Mouse (Mus musculus) MEL-GATA-1-ER (cell line): ENCODE results near the gene Nhsl2.
A peak's percentile ranks its signal among the peaks of the same experiment; 100 is the strongest.
"Not testable (repeated sequence)": the region's sequence is repeated elsewhere in the genome, so short reads cannot be mapped to it uniquely, and the experiment has no call there.

Experiments
- DNase-seq: peaks from one replicate; pipeline ENCODE4 v3.0.0-alpha.2; 2012; ENCODE audit warnings: low read depth; ENCODE audit errors: extremely low read depth

Gene Nhsl2

GRCm38 (mm10) chrX:102081573-102082279 is 232.5 kb downstream of the Nhsl2 start:
- no peak for DNase-seq

DNA sequence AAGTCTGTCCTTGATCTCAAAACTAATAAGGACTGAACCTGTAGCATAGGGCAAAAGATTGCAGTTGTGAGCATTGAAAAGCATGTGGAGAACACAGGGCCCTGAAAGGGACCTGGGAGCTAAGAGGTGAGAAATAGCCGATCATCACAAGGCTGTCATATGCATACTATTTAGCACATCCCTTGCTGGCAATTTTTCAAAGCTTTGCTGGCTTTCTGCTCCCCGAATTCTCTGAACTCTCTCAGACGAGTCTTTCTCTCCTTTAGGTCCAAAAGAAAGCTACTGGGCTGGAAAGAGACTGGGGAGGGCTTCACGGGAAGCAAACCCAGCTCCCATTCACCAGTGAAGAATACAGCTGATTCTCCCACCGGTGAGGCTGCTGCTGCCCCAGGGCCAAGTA is 233.2 kb downstream of the Nhsl2 start:
- no peak for DNase-seq

- no peak for DNase-seq
These were observed 236.7 kb downstream of the Nhsl2 start for GRCm38 (mm10) chrX:102085798-102086443.

- DNase-seq = no peak
These were observed 241.4 kb downstream of the Nhsl2 start for GRCm38 (mm10) chrX:102090605-102091004.

DNA sequence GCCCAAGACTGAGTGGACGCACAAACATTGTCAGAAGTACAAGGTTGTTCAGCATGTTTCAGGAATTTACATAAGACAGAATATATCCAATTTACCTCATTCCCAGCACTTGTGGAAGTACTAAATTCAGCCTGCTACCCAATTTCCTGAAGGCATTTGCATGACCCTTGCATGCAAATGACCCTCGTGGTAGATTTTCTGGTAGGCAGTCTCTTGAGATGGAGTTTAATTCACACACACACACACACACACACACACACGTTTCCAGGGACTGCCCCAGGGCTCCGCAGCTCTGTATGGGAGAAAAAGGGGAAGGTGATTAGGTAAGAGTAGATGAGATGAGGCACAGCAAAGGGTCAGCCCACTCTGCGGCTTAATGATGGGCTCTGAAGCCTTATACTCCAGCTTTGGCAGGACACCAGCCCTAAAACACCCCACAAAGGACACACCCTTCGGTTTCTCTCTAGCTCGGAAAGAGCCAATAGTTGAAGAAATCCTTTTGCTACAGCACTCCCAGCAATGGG is 245.3 kb downstream of the Nhsl2 start:
- DNase-seq = no peak

DNA sequence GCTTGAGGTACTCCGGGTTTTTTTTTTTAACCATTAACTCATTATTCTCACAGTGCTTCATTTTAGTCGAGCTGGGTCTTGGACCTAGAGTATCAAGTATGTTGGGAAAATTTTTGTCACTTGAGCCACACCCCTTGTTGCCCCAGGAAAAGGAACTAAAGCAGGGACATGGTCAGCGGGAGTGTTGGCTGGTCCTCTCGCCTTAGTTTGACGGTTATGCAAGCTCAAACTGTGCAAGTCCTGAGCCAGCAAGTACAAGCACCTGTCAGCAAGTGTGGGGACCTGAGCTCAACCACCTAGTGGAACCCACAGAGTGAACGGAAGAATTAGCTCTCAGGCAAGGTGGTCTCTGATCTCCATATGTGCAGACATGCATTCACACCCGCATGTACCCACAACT is 252.7 kb downstream of the Nhsl2 start:
- DNase-seq = no peak

- DNase-seq = not testable (repeated sequence)
These were observed 254.6 kb downstream of the Nhsl2 start for GRCm38 (mm10) chrX:102103830-102104229.

DNA sequence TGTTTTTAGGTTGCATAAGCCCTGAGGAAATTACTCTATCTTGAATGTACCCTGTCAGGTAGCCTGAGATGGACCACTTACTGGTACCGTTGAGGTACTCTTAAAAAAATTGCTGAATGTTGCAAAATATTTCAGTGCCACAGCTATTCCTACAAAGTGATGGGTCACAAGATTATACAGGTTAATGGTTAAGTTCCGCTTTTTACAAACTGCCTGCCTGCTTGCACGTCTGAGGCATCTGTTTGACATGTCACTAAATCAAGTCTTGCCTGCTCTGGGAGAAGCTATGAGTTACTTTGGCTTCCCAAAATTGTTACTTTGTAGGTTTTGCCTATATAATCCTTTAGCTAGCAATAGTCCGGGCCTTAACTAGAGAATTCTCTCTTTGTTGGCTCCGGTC is 260.2 kb downstream of the Nhsl2 start:
- DNase-seq = peak; percentile 26

- no peak for DNase-seq
These were observed 266.5 kb downstream of the Nhsl2 start for GRCm38 (mm10) chrX:102115676-102116075.

- peak; percentile 100 for DNase-seq
These were observed 270.1 kb downstream of the Nhsl2 start, which contains the start of gene Pin4 for GRCm38 (mm10) chrX:102119042-102119864. Pin4 (plus strand) TSS chrX:102119447.

GRCm38 (mm10) chrX:102121321-102121720 is 272.1 kb downstream of the Nhsl2 start:
- no peak for DNase-seq

DNA sequence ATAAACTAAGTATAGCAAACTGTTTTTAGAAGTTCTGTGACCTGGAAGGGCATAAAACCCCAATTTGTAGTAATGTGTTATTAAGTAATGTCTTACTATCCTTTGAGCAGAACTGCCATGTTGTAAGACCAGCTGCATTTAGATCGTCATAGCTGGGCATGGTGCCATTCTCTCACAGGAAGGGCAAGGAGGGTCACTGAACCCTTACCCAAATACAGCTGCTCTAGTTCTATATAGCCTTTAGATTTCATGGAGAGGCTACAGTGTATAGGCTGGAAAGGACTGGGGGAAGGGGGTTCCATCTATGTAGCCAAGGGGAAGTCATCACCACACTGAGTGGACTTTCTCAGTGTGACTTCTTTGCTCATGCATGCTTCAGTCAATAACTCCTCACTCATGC is 292.0 kb downstream of the Nhsl2 start:
- DNase-seq = no peak
